Mouse (Mus musculus): ENCODE measurements around the gene Depdc1b. TPM values are rescaled to one million over a fixed set of nuclear protein-coding genes. Genes with fewer than 3 reads are reported as not detected.

Gene Depdc1b
- total RNA-seq (2021), result 1 to 10 TPM; 1.3 to 1.4 TPM
- long read RNA-seq, result 0 reads

DNA sequence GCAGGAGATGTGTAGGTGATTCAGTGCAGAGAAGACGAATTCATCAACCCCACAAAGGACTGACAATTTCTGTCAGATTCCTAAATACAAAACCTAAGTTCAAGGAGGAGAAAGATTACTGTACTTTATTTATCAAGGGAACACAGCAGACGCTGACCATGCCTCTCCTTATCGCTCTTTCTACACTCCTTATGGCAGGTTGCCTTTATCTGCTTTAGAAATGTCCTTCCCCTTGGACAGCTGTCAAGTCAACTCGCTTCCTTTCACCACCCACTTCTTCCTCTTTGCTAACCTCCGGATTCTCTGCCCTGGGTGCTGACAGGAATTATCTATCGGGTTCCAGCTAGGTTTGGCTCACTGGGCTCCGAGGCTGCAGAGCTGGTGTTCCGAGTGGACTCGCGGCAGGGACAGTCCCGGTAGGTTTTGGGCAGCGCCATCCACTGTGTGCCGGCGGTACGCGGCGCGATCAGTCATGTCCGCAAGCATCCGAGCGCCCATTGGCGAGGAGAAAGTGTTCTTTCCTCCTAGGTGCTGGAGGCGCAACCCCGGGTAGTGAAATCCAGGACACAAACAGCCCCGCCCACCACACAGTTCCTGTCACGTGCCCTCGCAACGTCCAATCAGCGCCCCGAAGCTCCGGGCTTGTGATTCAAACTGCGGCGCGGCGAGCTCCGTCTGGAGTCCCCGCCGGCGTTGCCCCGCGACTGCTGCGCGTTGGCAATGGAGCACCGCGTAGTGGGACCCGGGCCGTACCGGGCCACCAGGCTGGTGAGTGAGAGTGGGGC, at the start of gene Depdc1b:
Gene Depdc1b, plus strand, starts transcription at position 631 of the 785 bp plus-strand sequence.
- DNase-seq (ENCODE audit: low spot score in 2 of 2), result peak; percentile 94

- DNase-seq (ENCODE audit: low spot score in 2 of 2), result no peak
These were observed 48.1 kb upstream of the Depdc1b start for GRCm38 (mm10) chr13:108267841-108268634.

DNA sequence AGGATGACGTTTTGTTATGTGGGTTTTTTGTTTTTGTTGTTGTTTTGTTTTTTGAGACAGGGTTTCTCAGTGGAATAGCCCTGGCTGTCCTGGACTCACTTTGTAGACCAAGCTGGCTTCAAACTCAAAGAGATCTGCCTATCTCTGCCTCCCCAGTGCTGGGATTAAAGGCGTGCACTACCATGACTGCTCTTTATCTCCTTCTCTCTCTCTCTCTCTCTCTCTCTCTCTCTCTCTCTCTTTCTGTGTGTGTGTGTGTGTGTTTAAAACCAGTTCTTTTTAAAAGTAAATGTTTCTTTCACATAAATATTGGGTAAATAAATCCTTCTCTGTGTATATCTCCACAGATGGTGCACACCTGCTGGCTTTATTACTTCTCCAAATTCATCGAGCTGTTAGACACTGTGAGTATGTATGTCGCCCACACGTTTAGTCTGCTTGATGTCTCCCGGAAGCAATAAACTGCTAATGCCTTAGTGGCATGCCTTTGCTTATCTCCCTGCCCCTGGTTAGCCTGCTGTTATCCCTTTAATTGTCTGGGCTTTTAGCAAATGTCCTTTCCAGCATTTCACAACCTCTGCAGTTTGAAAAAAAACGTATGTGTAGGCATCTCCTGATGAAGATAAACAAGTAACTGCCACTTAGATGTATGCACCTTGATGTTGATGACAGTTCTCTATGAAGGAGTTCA, 44.5 kb upstream of the Depdc1b start:
- DNase-seq (ENCODE audit: low spot score in 2 of 2), result no peak

- no peak for DNase-seq (ENCODE audit: low spot score in 2 of 2)
These were observed 43.8 kb upstream of the Depdc1b start for GRCm38 (mm10) chr13:108272332-108272731.

GRCm38 (mm10) chr13:108273034-108273433, 43.1 kb upstream of the Depdc1b start:
- no peak for DNase-seq (ENCODE audit: low spot score in 2 of 2)

DNA sequence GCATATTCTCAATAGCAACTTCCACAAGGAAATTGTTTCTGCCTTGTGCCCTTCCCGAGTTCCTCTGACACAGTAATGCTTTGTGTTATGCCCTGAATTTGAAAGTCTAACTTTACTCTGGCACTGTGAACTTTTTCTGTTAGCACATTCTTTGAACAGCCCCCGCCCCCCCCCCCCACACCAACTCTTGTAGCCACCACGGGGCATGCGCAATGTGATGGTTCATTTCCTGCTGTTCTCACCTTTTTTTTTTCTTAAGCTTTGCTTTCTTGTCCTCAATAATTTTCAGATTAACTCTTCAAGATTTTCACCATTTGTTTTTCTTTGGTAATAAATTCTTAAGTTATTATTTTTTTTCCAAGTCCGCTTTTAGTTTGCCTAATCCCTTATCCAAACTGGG, 42.7 kb upstream of the Depdc1b start:
- DNase-seq (ENCODE audit: low spot score in 2 of 2), result no peak

DNA sequence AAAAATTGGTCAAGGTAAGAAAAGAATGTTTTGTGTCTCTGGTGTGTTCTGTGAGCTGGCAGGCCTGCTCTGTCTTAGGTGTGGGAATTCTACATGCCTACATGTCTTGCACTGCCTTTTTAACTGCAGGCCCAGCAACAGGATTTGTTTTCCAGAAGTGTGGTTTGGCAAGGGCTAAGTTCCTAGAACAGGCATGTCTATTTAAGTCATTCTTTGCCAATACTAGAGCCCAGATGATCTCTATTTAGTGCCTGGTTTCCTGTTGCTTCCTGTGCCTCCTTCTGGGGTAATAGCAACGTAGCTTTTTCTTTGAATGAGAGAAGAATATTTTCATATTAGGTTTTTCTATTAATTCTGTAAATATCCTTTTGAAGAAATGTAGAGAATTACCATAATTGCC, 39.6 kb upstream of the Depdc1b start:
- DNase-seq (ENCODE audit: low spot score in 2 of 2), result no peak

GRCm38 (mm10) chr13:108277320-108277719, 38.8 kb upstream of the Depdc1b start:
- no peak for DNase-seq (ENCODE audit: low spot score in 2 of 2)

DNA sequence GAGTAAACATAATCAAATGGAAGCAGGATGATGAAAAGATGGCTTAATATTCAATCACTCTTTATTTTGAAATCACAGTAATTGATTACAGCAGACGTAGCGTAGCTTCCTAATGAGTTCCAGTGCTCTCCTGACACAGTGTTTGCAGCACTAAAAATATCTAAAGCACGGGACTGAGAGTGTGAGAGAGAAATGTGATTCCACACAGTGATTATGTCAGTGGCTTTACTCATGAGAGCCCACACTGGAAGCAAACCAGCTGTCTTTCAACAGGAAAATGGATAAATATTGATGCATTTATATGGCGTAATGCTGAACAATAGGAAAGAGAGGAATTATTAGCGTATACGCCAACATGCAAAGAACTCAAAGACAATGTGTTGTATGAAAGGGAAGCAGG, 37.5 kb upstream of the Depdc1b start:
- DNase-seq (ENCODE audit: low spot score in 2 of 2), result no peak

- DNase-seq (ENCODE audit: low spot score in 2 of 2), result no peak
These were observed 31.8 kb upstream of the Depdc1b start for GRCm38 (mm10) chr13:108284312-108284711.

GRCm38 (mm10) chr13:108287953-108288352, 28.2 kb upstream of the Depdc1b start:
- no peak for DNase-seq (ENCODE audit: low spot score in 2 of 2)

DNA sequence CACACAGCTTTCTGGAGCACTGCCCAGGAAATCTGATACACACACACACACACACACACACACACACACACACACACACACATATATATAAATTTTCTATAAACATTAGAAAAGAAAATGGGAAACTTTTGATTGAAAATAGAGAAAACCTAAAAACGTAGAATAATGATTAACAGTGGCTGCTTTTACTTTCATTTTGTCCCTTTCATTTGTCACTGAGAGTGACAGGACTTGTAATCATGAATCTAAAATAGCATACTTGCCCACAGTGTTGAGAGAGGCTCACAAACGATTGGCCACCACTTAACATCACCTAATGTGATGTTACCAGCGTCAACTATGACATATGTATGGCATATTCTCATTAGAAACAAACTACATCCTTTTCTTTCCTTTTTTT, 26.7 kb upstream of the Depdc1b start:
- DNase-seq (ENCODE audit: low spot score in 2 of 2), result no peak

- DNase-seq (ENCODE audit: low spot score in 2 of 2), result no peak
These were observed 25.8 kb upstream of the Depdc1b start for GRCm38 (mm10) chr13:108290314-108290713.

- DNase-seq (ENCODE audit: low spot score in 2 of 2), result peak; percentile 11 to 20
These were observed 18.6 kb upstream of the Depdc1b start for GRCm38 (mm10) chr13:108297350-108298093.

DNA sequence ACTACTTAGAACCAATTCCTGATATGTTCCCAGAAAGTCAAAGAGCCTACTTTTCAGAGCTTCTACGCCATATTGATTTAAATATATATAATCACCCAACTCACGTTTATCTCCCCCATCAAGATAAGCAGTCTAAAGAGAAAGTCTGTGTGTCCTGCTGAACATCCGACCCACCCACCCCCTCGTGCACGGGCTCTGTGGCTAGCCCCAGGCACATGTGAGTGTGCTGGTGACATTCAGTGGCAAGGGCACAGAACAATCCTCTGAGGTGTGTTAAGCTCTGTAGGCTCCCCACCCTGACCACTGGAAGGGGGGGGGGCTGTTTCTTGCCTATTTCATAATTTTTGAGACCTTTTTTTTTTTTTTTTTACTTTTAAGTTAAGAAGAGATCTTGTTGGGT, 17.9 kb upstream of the Depdc1b start:
- DNase-seq (ENCODE audit: low spot score in 2 of 2), result no peak

DNA sequence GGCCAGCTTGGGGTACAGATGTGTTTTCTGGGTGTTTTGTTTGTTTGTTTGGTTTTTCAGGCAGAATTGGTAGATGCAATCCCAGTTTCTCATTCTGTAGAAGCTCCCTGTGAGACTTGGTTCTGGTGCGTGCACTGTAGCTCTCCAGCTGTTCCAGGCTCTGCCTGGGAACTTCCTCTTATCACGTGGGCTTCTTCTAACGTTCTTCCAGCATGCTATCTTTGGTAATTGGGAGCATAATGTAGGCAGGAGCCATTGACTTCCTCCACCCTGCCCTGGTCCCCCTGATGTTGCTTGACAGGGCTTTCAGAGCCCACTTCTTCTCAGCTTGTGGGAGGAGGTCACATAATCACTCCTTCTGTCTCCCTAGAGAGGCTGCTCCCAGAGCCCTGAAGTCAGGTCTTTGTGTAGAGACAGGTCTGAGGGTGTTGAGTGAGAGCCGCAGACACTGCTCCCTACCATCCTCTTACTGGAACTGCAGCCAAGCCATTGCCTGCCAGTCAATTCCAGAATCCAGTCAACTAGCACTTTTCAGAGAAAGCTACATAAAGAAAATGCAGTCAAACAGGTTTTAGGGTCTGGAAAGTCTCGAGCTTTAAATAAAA, 15.7 kb upstream of the Depdc1b start:
- DNase-seq (ENCODE audit: low spot score in 2 of 2), result no peak

DNA sequence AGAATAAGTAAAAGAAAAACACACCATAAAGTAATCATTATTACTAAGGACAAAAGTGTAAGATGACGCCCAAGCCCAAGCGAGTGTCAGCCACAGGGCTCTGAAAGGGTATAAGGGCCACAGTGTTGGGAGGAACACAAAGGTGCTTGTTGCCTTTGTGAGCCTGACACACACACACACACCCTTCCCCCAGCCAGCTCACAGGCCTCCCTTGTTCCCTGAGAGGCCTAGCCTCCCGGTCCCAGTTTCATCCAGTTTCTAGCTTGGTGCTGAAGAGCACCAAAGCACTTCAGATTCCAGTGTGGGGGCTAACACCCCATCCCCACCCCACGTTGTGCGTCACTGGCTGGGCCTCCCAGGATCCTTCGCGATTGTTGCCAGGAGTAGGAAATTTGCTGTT, 14.7 kb upstream of the Depdc1b start:
- peak in 1 of 2 experiments; percentile 21 for DNase-seq (ENCODE audit: low spot score in 2 of 2)

- DNase-seq (ENCODE audit: low spot score in 2 of 2), result no peak
These were observed 13.0 kb upstream of the Depdc1b start for GRCm38 (mm10) chr13:108302957-108303675.

GRCm38 (mm10) chr13:108303841-108304240, 12.3 kb upstream of the Depdc1b start:
- no peak for DNase-seq (ENCODE audit: low spot score in 2 of 2)

GRCm38 (mm10) chr13:108304680-108305079, 11.5 kb upstream of the Depdc1b start:
- DNase-seq (ENCODE audit: low spot score in 2 of 2), result no peak

All from layer of hippocampus, postnatal 10 days (tissue).